ENCODE assay signal across 8 mouse cellular contexts in the genomic region with DNA sequence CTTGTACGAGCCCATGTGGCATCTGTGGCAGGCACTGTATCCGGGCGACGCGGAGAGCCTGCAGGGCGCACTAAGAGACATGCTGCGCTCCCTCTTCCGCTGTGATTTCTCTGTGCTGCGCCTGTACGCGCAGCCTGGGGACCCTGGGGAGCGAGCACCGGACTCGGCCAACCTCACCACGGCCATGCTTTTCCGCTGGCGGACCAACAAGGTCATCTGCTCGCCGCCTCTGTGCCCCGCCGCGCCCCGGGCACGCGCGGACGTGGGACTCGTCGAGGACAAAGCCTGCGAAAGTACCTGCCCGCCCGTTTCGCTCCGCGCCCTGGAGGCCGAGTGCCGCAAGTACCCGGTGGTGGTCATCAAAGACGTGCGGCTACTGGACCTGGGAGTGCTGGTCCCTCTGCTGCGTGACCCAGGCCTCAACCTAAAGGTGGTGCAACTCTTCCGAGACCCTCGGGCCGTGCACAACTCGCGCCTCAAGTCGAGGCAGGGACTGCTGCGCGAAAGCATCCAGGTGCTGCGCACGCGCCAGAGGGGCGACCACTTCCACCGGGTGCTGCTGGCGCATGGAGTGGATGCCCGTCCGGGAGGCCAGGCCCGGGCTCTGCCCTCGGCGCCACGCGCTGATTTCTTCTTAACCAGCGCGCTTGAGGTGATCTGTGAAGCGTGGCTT. TPM values are rescaled to one million over a fixed set of nuclear protein-coding genes. Genes with fewer than 3 reads are reported as not detected.
DNase-seq lines count a peak whose midpoint lies in the region; ATAC-seq and TF ChIP-seq lines count a peak whose summit lies in the region.

No protein-coding gene starts in this region.

- no peak overlapping the region for H3K27ac ChIP-seq in cortical plate, adult 2 months (ENCODE audit: insufficient read depth, low read length)
- no peak overlapping the region for H3K27ac ChIP-seq in heart, embryonic 12.5 days (ENCODE audit: poor library complexity, severe bottlenecking)
- no peak overlapping the region for H3K27ac ChIP-seq in midbrain, embryonic 11.5 days (ENCODE audit: low read depth, low read length)

- peak overlapping the region; percentile 32 for H3ac ChIP-seq in C2C12 (ENCODE audit: control insufficient read depth, insufficient read length, low read depth)

- H3K9ac ChIP-seq in heart, embryonic 12.5 days = peak overlapping the region; percentile 60
- H3K9ac ChIP-seq in midbrain, embryonic 11.5 days (ENCODE audit: low read length) = no peak overlapping the region; the same call in 1 of the 2 replicates

- DNase-seq in A20 (ENCODE audit: low read depth, low spot score) = peak; percentile 75
- peak; percentile 6 for DNase-seq in kidney, postnatal 14 days
- peak; percentile 89 for DNase-seq in midbrain, embryonic 11.5 days (ENCODE audit: low spot score, missing footprints)
- DNase-seq in left cerebral cortex, adult 11 months (ENCODE audit: low spot score) = no peak

- ATAC-seq in heart, embryonic 12.5 days (ENCODE audit: insufficient number of reproducible peaks, low FRiP score) = no peak
- ATAC-seq in midbrain, embryonic 11.5 days (ENCODE audit: low FRiP score) = peak; percentile 63
- ATAC-seq in activated CD4-positive, CD25-positive, alpha-beta regulatory T cell, adult 4 months = no peak

- WGBS in heart, embryonic 12.5 days = 23% methylated on average over 65 of the region's 65 CpGs
- WGBS in midbrain, embryonic 11.5 days = 22% methylated on average over 63 of the region's 65 CpGs

- H3K4me3 ChIP-seq in C2C12 (ENCODE audit: insufficient read depth, poor library complexity, severe bottlenecking) = peak overlapping the region; percentile 6
- H3K4me3 ChIP-seq in cortical plate, adult 2 months (ENCODE audit: insufficient read depth, low read length) = peak overlapping the region; percentile 43
- H3K4me3 ChIP-seq in heart, embryonic 12.5 days = peak overlapping the region; percentile 56
- peak overlapping the region; percentile 32 for H3K4me3 ChIP-seq in midbrain, embryonic 11.5 days (ENCODE audit: low read depth, low read length)

- peak overlapping the region; percentile 96 for H3K4me2 ChIP-seq in heart, embryonic 12.5 days
- H3K4me2 ChIP-seq in midbrain, embryonic 11.5 days = peak overlapping the region; percentile 57

- peaks cover 3% of the 10 kb centered on the region; the same call in 1 of the 2 replicates for H3K9me3 ChIP-seq in heart, embryonic 12.5 days (replicated peaks)
- no peaks in the 10 kb centered on the region for H3K9me3 ChIP-seq in midbrain, embryonic 11.5 days (ENCODE audit: control insufficient read depth, low read length)

- H3K4me1 ChIP-seq in cortical plate, adult 2 months (ENCODE audit: control insufficient read depth, insufficient read depth, low read length) = no peaks in the 10 kb centered on the region
- H3K4me1 ChIP-seq in heart, embryonic 12.5 days (replicated peaks) = no peaks in the 10 kb centered on the region
- H3K4me1 ChIP-seq in midbrain, embryonic 11.5 days (ENCODE audit: control insufficient read depth, insufficient read depth, low read length) = no peaks in the 10 kb centered on the region

- TF ChIP-seq CTCF in C2C12 (IDR thresholded peaks at IDR 0.05; ENCODE audit: control insufficient read depth, insufficient read depth, insufficient read length) = no peak
- TF ChIP-seq CTCF in cortical plate, adult 2 months (IDR thresholded peaks at IDR 0.05; ENCODE audit: extremely low read depth, insufficient read depth, low read length) = no peak

- H3K79me2 ChIP-seq in C2C12 (ENCODE audit: control insufficient read depth, insufficient read depth) = no peaks in the 10 kb centered on the region

- H3K27me3 ChIP-seq in C2C12 (ENCODE audit: control insufficient read depth, insufficient read depth, insufficient read length) = no peaks in the 10 kb centered on the region
- no peaks in the 10 kb centered on the region for H3K27me3 ChIP-seq in heart, embryonic 12.5 days (replicated peaks)
- H3K27me3 ChIP-seq in midbrain, embryonic 11.5 days (ENCODE audit: control insufficient read depth, insufficient read depth, low read length) = peaks cover 9% of the 10 kb centered on the region

- no peaks in the 10 kb centered on the region for H3K36me3 ChIP-seq in C2C12 (ENCODE audit: control insufficient read depth, insufficient read depth)
- no peaks in the 10 kb centered on the region for H3K36me3 ChIP-seq in heart, embryonic 12.5 days
- H3K36me3 ChIP-seq in midbrain, embryonic 11.5 days (ENCODE audit: control insufficient read depth, insufficient read depth, low read length) = no peaks in the 10 kb centered on the region

- H3K79me3 ChIP-seq in C2C12 (ENCODE audit: low read depth) = no peaks in the 10 kb centered on the region

- no peak for TF ChIP-seq POLR2A in cortical plate, adult 2 months (IDR thresholded peaks at IDR 0.05; ENCODE audit: extremely low read depth, insufficient read depth, low read length)

TF ChIP-seq in C2C12, 6 proteins besides CTCF, POLR2A, EP300 and RAD21:
- TF ChIP-seq MYOG (IDR thresholded peaks at IDR 0.05; ENCODE audit: control insufficient read depth, extremely low read depth, insufficient read length) (no peak), FOSL1 (IDR thresholded peaks at IDR 0.05; ENCODE audit: insufficient read depth, low read length, poor library complexity, severe bottlenecking) (no peak), CEBPB (IDR thresholded peaks at IDR 0.05; ENCODE audit: low read depth) (no peak), MYOD1 (IDR thresholded peaks at IDR 0.05; ENCODE audit: control insufficient read depth, insufficient read length, low read depth) (no peak), MAX (IDR thresholded peaks at IDR 0.05) (no peak), USF1 (IDR thresholded peaks at IDR 0.05; ENCODE audit: low read depth) (no peak)

RNA-seq across cellular contexts. Expression of a gene that starts 0.9 kb away (rescaled TPM):
- 6.3 TPM for polyA plus RNA-seq in C2C12 (2012; fragmentation: generic; extraction: Trizol)
- 2.3 and 2.5 TPM in 2 replicates for polyA plus RNA-seq in cortical plate, adult 2 months (2012; rRNA removed)
- polyA plus RNA-seq in heart, embryonic 12.5 days (2016; fragmentation: Nextera tagmentation; extraction: Ambion mirVana) = 3.8 and 4.2 TPM in 2 replicates
- polyA plus RNA-seq in midbrain, embryonic 11.5 days (2014; fragmentation: Nextera tagmentation; extraction: Ambion mirVana) = 2.3 and 2.8 TPM in 2 replicates
- under 1 TPM in 1 of 2 experiments, not detected in 1; 0.20 TPM for polyA plus RNA-seq in activated CD4-positive, CD25-positive, alpha-beta regulatory T cell, adult 4 months (2017; shearing (Covaris generic))

Comparison
In these comparisons a context has a peak if more than half of its experiments do, and no peak if none do; other contexts are left out.
1. H3K4me3 ChIP-seq: peak in every context shown above with its lines; median percentile 56 in heart, embryonic 12.5 days; 43 in cortical plate, adult 2 months; 32 in midbrain, embryonic 11.5 days; 6 in C2C12.